Mouse (Mus musculus) G1E (cell line): ENCODE measurements around the gene Vgf. TPM values are rescaled to one million over a fixed set of nuclear protein-coding genes. Genes with fewer than 3 reads are reported as not detected.

Experiments
- ATAC-seq: 2 replicates; pipeline ENCODE4 v1.8.0; 2016; ENCODE audit warnings: mild to moderate bottlenecking; ENCODE audit not compliant: insufficient number of reproducible peaks, poor library complexity, low FRiP score, severe bottlenecking; ENCODE audit errors: extremely low read depth
- DNase-seq: peaks from one replicate; pipeline ENCODE4 v3.0.0; 2012; ENCODE audit warnings: low spot score
- H3K27me3 ChIP-seq: 2 replicates; pipeline ENCODE4 v1.6.1; 2012; ENCODE audit warnings: mild to moderate bottlenecking, low read length, inconsistent platforms; ENCODE audit not compliant: insufficient read depth
- H3K36me3 ChIP-seq: replicated peaks from 2 replicates; pipeline ENCODE3; 2012; ENCODE audit warnings: mild to moderate bottlenecking, inconsistent platforms
- H3K4me1 ChIP-seq: 2 replicates; pipeline ENCODE4 v1.6.1; 2012; ENCODE audit warnings: low read depth, low read length, inconsistent platforms, mixed read lengths; ENCODE audit not compliant: insufficient read depth
- H3K4me3 ChIP-seq: 2 replicates; pipeline ENCODE4 v1.5.1; 2012; ENCODE audit warnings: low read depth, mild to moderate bottlenecking, inconsistent platforms, low read length, moderate library complexity, mixed read lengths
- H3K9me3 ChIP-seq: replicated peaks from 2 replicates; pipeline ENCODE4 v1.6.1; 2012; ENCODE audit warnings: inconsistent platforms
- CTCF ChIP-seq: IDR thresholded peaks from 2 replicates; pipeline ENCODE4 v1.5.1; 2012; ENCODE audit warnings: low read depth, low read length, inconsistent platforms, mixed read lengths
- GATA1 ChIP-seq: IDR thresholded peaks from 2 replicates; pipeline ENCODE4 v1.6.1; 2012; ENCODE audit warnings: borderline replicate concordance, low read length, inconsistent platforms, mixed read lengths
- GATA2 ChIP-seq: IDR thresholded peaks from 2 replicates; pipeline ENCODE4 v1.6.1; 2012; ENCODE audit warnings: low read depth, low read length, inconsistent platforms, borderline replicate concordance
- POLR2AphosphoS5 ChIP-seq: IDR thresholded peaks from 2 replicates; pipeline ENCODE4 v1.6.1; 2012; ENCODE audit warnings: low read depth, low read length, inconsistent platforms; ENCODE audit not compliant: insufficient replicate concordance
- TAL1 ChIP-seq: conservative IDR thresholded peaks from 2 replicates; pipeline ENCODE4 v1.6.1; 2012; ENCODE audit warnings: low read depth, low read length, inconsistent platforms, mixed read lengths
- polyA plus RNA-seq: library from polyadenylated mRNA; stranded (reverse); fragments of >175 nt; gene quantifications from 2 replicates; pipeline ENCODE4 v1.2.3, GENCODE M21; 2012
- total RNA-seq, 2 experiments: library from RNA; stranded (forward) in 1 of 2; stranded (reverse) in 1 of 2; fragments of 200-1000 nt in 1 of 2; fragments of >200 nt in 1 of 2; fragmentation: Nextera tagmentation in 1 of 2; gene quantifications; 2 replicates each; pipeline ENCODE4 v1.2.3; 2014 to 2017

Vgf gene
- total RNA-seq (2014; fragmentation: Nextera tagmentation) (not detected in 2 replicates), total RNA-seq (2017) (0.06 and 0.11 TPM in 2 replicates), polyA plus RNA-seq (0.56 and 0.59 TPM in 2 replicates)

DNA sequence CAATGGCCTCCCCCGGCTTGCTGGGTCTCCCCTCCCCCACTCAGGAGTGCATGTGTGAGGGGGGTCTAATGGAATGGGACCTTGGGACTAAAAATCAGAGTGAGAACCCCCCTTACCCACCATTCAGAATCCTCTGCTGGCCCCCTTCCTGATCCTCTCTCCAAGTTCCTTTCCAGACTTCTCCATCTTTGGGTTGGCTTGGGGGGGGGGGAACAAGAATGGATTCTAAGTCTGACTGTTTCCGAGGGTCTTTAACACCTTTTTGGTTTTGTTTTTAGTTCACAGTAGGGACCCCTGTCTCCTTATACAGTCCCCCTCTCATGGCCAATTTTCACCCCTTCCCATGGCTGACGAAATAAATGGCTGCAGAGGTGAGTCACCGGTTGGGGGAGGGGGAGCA is at the start of gene Vgf:
TSS of gene Vgf (plus strand) at position 301 of the 400 bp plus-strand sequence.
- no peak for ATAC-seq
- TF ChIP-seq GATA1 (no peak), GATA2 (no peak), POLR2AphosphoS5 (no peak), TAL1 (no peak), CTCF (no peak)
- Histone ChIP-seq H3K36me3 (no peaks in the 10 kb centered on the region), H3K9me3 (peaks cover 7% of the 10 kb centered on the region), H3K4me3 (no peak within 1 kb of the TSS; the same call in 1 of the 2 replicates), H3K4me1 (peaks cover 38% of the 10 kb centered on the region), H3K27me3 (peaks cover 75% of the 10 kb centered on the region)
- DNase-seq: no peak

DNA sequence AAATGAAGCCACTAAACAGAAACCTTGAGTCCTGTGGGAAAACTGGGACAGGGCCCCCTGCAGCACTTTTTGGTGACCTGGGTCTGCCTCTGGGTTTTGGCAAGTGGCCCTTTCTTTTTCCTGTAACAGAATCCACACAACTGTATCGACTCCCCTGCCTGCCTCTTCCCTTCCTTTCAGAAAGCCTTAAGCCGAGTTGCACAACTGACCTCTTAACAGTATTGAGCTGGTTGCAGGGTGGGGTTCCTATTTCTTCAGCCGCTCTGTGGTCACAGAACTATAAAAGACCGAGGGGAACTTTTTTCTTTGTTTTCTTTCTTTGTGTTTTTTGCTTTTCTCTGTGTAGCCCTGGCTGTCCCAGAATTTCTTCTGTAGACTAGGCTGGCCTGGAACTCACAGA is 48.4 kb upstream of the Vgf start:
- H3K4me1 ChIP-seq: peaks cover 5% of the 10 kb centered on the region; the same call in 1 of the 2 replicates
- peaks cover 10% of the 10 kb centered on the region for H3K27me3 ChIP-seq
- no peak for TF ChIP-seq GATA2
- no peak for TF ChIP-seq CTCF
- TF ChIP-seq TAL1: no peak
- no peak for TF ChIP-seq POLR2AphosphoS5
- no peak for TF ChIP-seq GATA1
- DNase-seq (no peak), ATAC-seq (no peak)
- H3K9me3 ChIP-seq: no peaks in the 10 kb centered on the region
- H3K4me3 ChIP-seq: no peak overlapping the region
- H3K36me3 ChIP-seq: peaks cover 33% of the 10 kb centered on the region

DNA sequence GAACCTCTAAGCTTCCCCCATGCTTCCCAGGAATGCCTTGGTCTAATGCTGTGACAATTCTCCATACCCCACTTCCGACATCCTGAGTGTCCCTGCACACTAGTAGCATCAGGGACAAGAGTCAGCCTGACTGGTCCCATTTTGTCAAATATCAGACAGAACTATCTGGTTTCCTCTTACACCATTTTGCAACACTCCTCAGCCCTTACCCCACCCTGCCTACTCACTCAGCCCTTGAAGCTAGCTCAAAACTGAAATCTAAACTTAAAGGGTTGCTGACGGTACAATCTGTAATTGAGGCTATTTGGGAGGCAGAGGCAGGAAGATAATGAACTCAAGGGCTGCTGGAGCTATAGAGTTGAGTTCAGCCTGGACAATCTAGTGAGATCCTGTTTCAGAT is 46.4 kb upstream of the Vgf start:
- Histone ChIP-seq H3K36me3 (peaks cover 53% of the 10 kb centered on the region), H3K27me3 (0 out of 2 replicates have a peak, but pooled peaks cover 1% of the 10 kb centered on the region), H3K4me3 (no peak overlapping the region), H3K4me1 (peaks cover 9% of the 10 kb centered on the region; the same call in 1 of the 2 replicates), H3K9me3 (no peaks in the 10 kb centered on the region)
- ATAC-seq (no peak), DNase-seq (no peak)
- no peak for TF ChIP-seq GATA1
- no peak for TF ChIP-seq CTCF

DNA sequence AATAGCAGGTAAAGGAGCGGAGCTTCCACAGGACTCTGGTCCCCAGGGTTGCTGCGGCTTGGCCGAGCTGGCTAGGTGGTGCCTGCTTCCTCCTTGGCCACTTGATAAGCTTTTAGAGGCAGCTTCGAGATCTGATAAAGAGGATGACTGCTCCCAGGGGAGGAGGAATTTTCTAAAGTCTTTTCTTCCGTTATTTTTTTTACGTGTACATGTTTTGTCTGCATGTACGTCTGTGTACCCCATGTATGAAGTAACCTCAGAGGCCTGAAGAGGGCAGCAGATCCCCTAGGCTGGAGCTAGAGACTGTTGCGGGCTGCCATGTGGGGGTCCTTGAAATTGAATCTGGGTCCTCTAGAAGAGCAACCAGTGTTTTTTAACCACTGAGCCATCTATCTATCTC is 45.2 kb upstream of the Vgf start:
- no peak overlapping the region for H3K4me3 ChIP-seq
- no peaks in the 10 kb centered on the region for H3K9me3 ChIP-seq
- H3K36me3 ChIP-seq: peaks cover 65% of the 10 kb centered on the region
- H3K4me1 ChIP-seq: peaks cover 20% of the 10 kb centered on the region
- ATAC-seq: no peak
- TF ChIP-seq GATA2 (no peak), TAL1 (no peak), GATA1 (no peak), POLR2AphosphoS5 (no peak), CTCF (0 out of 2 replicates have a peak, but pooled peaks have one; percentile 9)
- DNase-seq: no peak
- H3K27me3 ChIP-seq: no peaks in the 10 kb centered on the region

DNA sequence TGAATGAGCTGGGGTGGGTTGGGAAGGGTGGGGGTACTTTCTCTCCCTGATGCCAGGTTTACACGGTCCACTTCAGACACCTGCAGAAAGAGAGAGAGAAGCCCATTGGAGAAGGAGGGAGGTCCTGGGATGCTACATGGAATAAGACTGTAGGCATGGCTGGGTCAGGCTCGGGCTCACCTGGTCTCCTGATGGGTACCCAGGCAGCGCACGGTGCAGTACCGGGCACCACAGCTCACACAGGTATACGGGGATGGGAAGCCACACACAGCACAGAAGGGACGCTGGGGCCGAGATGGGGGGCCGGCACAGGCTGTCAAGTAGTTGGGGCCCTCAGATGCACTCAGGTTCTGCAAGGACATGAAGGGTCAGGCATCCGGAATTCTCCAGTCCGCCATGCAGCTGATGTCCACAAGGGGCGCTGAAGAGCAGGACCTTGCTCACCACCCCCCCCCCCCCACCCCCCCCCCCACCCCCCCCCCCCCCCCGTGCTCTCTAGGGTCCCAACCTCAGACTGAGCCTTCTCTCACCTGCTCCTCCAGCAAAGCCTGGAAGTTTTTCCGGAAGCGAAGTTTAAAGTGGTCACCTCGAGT is 43.8 kb upstream of the Vgf start:
- peaks cover 65% of the 10 kb centered on the region for H3K36me3 ChIP-seq
- H3K4me1 ChIP-seq: peaks cover 24% of the 10 kb centered on the region
- H3K27me3 ChIP-seq: no peaks in the 10 kb centered on the region
- H3K9me3 ChIP-seq: no peaks in the 10 kb centered on the region
- ATAC-seq (no peak), DNase-seq (peak; percentile 34)
- no peak overlapping the region for H3K4me3 ChIP-seq
- TF ChIP-seq CTCF (peak; percentile 49; the same call in 1 of the 2 replicates), GATA1 (no peak)

DNA sequence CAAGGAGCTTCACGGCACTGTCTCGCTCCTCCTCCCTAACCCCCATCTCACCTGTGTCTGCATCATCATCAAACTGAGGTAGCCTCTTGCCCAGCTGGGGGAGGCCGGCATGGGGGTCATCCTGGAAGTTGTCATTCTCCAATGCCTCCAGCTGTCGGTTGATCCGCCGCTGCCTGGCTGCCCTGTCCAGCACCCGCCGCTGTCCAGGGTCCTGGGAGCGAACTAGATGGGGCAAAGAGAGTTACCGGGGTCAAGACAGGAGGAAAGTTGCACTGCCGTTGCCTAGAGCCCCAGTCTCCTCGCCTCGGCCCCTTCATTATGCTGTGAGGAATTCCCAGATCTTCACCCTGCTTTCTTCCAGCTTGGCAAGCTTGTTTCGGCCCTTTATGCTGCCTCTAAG is 41.4 kb upstream of the Vgf start:
- peaks cover 76% of the 10 kb centered on the region for H3K36me3 ChIP-seq
- no peaks in the 10 kb centered on the region for H3K27me3 ChIP-seq
- ATAC-seq: no peak
- 0 out of 2 replicates have a peak, but pooled peaks have one; percentile 1 for TF ChIP-seq CTCF
- TF ChIP-seq GATA1: no peak
- no peaks in the 10 kb centered on the region for H3K9me3 ChIP-seq
- DNase-seq: no peak
- H3K4me1 ChIP-seq: peaks cover 40% of the 10 kb centered on the region
- no peak overlapping the region for H3K4me3 ChIP-seq
